Mouse (Mus musculus) CD8-positive naive resting alpha-beta T cell, adult 2 months (primary cell): ENCODE results near the gene Ifitm10.
A peak's percentile ranks its signal among the peaks of the same experiment; 100 is the strongest.

Source experiments
- DNase-seq, 2 experiments: peaks; one replicate each; pipeline ENCODE4 v3.0.0; 2022; ENCODE audit warnings: low read depth in 2 of 2, low spot score in 2 of 2

Gene Ifitm10

DNA sequence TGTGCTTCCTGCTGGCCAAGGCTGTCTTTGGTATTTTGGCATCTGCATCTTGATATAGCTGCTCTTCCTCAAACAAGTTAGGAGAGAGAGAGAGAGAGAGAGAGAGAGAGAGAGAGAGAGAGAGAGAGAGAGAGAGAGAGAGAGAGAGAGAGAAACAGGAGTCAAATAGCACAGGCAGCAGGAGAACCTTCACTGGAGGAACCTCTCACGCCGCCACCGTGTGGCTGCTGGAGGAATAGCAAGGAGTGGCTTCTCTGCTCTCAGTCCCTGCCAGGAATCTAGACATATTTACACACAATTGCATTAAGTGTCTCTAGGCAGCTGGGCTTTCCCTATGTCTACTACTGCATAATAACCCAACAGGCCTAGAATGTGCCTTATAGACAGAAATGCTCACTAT lies 95.4 kb downstream of the Ifitm10 start:
- DNase-seq, result peak; percentile 21 to 45
